Mouse (Mus musculus): ENCODE measurements around the gene Oprm1. TPM values are rescaled to one million over a fixed set of nuclear protein-coding genes. Genes with fewer than 3 reads are reported as not detected.

Oprm1 gene
- polyA plus RNA-seq (2015; fragmentation: Nextera tagmentation; extraction: Ambion mirVana): 0.40 and 0.59 TPM in 2 replicates

- no peak for ATAC-seq (ENCODE audit: insufficient read depth, low FRiP score)
- H3K9ac ChIP-seq (ENCODE audit: low read length): no peak within 1 kb of the TSS
- H3K4me3 ChIP-seq (replicated peaks; ENCODE audit: low read length): no peak within 1 kb of the TSS
- H3K4me1 ChIP-seq (ENCODE audit: control insufficient read depth, insufficient read depth, low read length): no peaks in the 10 kb centered on the region
- H3K27me3 ChIP-seq (ENCODE audit: control insufficient read depth, insufficient read depth, low read length): no peaks in the 10 kb centered on the region
- no peak within 1 kb of the TSS for H3K4me2 ChIP-seq (ENCODE audit: low read depth, low read length)
- H3K36me3 ChIP-seq (ENCODE audit: control insufficient read depth, insufficient read depth, low read length): no peaks in the 10 kb centered on the region
- H3K9me3 ChIP-seq (replicated peaks; ENCODE audit: control insufficient read depth, low read length): no peaks in the 10 kb centered on the region
- WGBS: 92% methylated on average over 3 of the region's 3 CpGs
- H3K27ac ChIP-seq (ENCODE audit: low read length): no peak within 1 kb of the TSS
These were observed at the start of gene Oprm1 for GRCm38 (mm10) chr10:6758206-6758605. Gene Oprm1, plus strand, starts transcription at chr10:6758506.

GRCm38 (mm10) chr10:6717181-6717948 lies 40.9 kb upstream of the Oprm1 start:
- Histone ChIP-seq H3K4me3 (replicated peaks; ENCODE audit: low read length) (no peak overlapping the region), H3K4me2 (ENCODE audit: low read depth, low read length) (no peak overlapping the region), H3K27me3 (ENCODE audit: control insufficient read depth, insufficient read depth, low read length) (no peaks in the 10 kb centered on the region), H3K27ac (ENCODE audit: low read length) (no peak overlapping the region), H3K4me1 (ENCODE audit: control insufficient read depth, insufficient read depth, low read length) (no peaks in the 10 kb centered on the region), H3K9ac (ENCODE audit: low read length) (no peak overlapping the region), H3K36me3 (ENCODE audit: control insufficient read depth, insufficient read depth, low read length) (no peaks in the 10 kb centered on the region), H3K9me3 (replicated peaks; ENCODE audit: control insufficient read depth, low read length) (no peaks in the 10 kb centered on the region)
- WGBS: 72% methylated on average over 4 of the region's 4 CpGs
- no peak for ATAC-seq (ENCODE audit: insufficient read depth, low FRiP score)

- no peak overlapping the region for H3K9ac ChIP-seq (ENCODE audit: low read length)
- no peak overlapping the region for H3K4me2 ChIP-seq (ENCODE audit: low read depth, low read length)
- ATAC-seq (ENCODE audit: insufficient read depth, low FRiP score): no peak
- H3K9me3 ChIP-seq (replicated peaks; ENCODE audit: control insufficient read depth, low read length): no peaks in the 10 kb centered on the region
- H3K4me1 ChIP-seq (ENCODE audit: control insufficient read depth, insufficient read depth, low read length): no peaks in the 10 kb centered on the region
- no peak overlapping the region for H3K4me3 ChIP-seq (replicated peaks; ENCODE audit: low read length)
- no peaks in the 10 kb centered on the region for H3K27me3 ChIP-seq (ENCODE audit: control insufficient read depth, insufficient read depth, low read length)
- no peaks in the 10 kb centered on the region for H3K36me3 ChIP-seq (ENCODE audit: control insufficient read depth, insufficient read depth, low read length)
- WGBS: 60% methylated on average over 1 of the region's 1 CpGs
- H3K27ac ChIP-seq (ENCODE audit: low read length): no peak overlapping the region
These were observed 34.5 kb upstream of the Oprm1 start for GRCm38 (mm10) chr10:6723765-6724164.

GRCm38 (mm10) chr10:6728469-6728868 lies 29.8 kb upstream of the Oprm1 start:
- Histone ChIP-seq H3K9ac (ENCODE audit: low read length) (no peak overlapping the region), H3K4me2 (ENCODE audit: low read depth, low read length) (no peak overlapping the region), H3K4me1 (ENCODE audit: control insufficient read depth, insufficient read depth, low read length) (no peaks in the 10 kb centered on the region), H3K27ac (ENCODE audit: low read length) (no peak overlapping the region), H3K4me3 (replicated peaks; ENCODE audit: low read length) (no peak overlapping the region), H3K36me3 (ENCODE audit: control insufficient read depth, insufficient read depth, low read length) (no peaks in the 10 kb centered on the region), H3K9me3 (replicated peaks; ENCODE audit: control insufficient read depth, low read length) (no peaks in the 10 kb centered on the region), H3K27me3 (ENCODE audit: control insufficient read depth, insufficient read depth, low read length) (no peaks in the 10 kb centered on the region)
- ATAC-seq (ENCODE audit: insufficient read depth, low FRiP score): no peak
- 91% methylated on average over 3 of the region's 3 CpGs for WGBS

- H3K9me3 ChIP-seq (replicated peaks; ENCODE audit: control insufficient read depth, low read length): no peaks in the 10 kb centered on the region
- no peak overlapping the region for H3K4me3 ChIP-seq (replicated peaks; ENCODE audit: low read length)
- H3K36me3 ChIP-seq (ENCODE audit: control insufficient read depth, insufficient read depth, low read length): no peaks in the 10 kb centered on the region
- H3K9ac ChIP-seq (ENCODE audit: low read length): no peak overlapping the region
- no peaks in the 10 kb centered on the region for H3K4me1 ChIP-seq (ENCODE audit: control insufficient read depth, insufficient read depth, low read length)
- 81% methylated on average over 5 of the region's 5 CpGs for WGBS
- H3K27ac ChIP-seq (ENCODE audit: low read length): no peak overlapping the region
- no peak for ATAC-seq (ENCODE audit: insufficient read depth, low FRiP score)
- H3K4me2 ChIP-seq (ENCODE audit: low read depth, low read length): no peak overlapping the region
- no peaks in the 10 kb centered on the region for H3K27me3 ChIP-seq (ENCODE audit: control insufficient read depth, insufficient read depth, low read length)
These were observed 4.9 kb upstream of the Oprm1 start for GRCm38 (mm10) chr10:6753375-6753774.

- no peaks in the 10 kb centered on the region for H3K9me3 ChIP-seq (replicated peaks; ENCODE audit: control insufficient read depth, low read length)
- WGBS: 75% methylated on average over 2 of the region's 2 CpGs
- no peak within 1 kb of the TSS for H3K9ac ChIP-seq (ENCODE audit: low read length)
- H3K4me3 ChIP-seq (replicated peaks; ENCODE audit: low read length): no peak within 1 kb of the TSS
- 0 out of 2 replicates have a peak, but pooled peaks have one; percentile 44 for ATAC-seq (ENCODE audit: insufficient read depth, low FRiP score)
- no peak within 1 kb of the TSS for H3K27ac ChIP-seq (ENCODE audit: low read length)
- no peaks in the 10 kb centered on the region for H3K4me1 ChIP-seq (ENCODE audit: control insufficient read depth, insufficient read depth, low read length)
- H3K36me3 ChIP-seq (ENCODE audit: control insufficient read depth, insufficient read depth, low read length): no peaks in the 10 kb centered on the region
- H3K27me3 ChIP-seq (ENCODE audit: control insufficient read depth, insufficient read depth, low read length): no peaks in the 10 kb centered on the region
- no peak within 1 kb of the TSS for H3K4me2 ChIP-seq (ENCODE audit: low read depth, low read length)
These were observed 3.0 kb downstream of the Oprm1 start, which contains the start of gene Gm10945 for GRCm38 (mm10) chr10:6761287-6761811. Gene Gm10945, minus strand, starts transcription at chr10:6761761.

- H3K4me2 ChIP-seq (ENCODE audit: low read depth, low read length): no peak overlapping the region
- H3K4me1 ChIP-seq (ENCODE audit: control insufficient read depth, insufficient read depth, low read length): no peaks in the 10 kb centered on the region
- ATAC-seq (ENCODE audit: insufficient read depth, low FRiP score): peak; percentile 56
- H3K9ac ChIP-seq (ENCODE audit: low read length): no peak overlapping the region
- H3K27me3 ChIP-seq (ENCODE audit: control insufficient read depth, insufficient read depth, low read length): no peaks in the 10 kb centered on the region
- H3K36me3 ChIP-seq (ENCODE audit: control insufficient read depth, insufficient read depth, low read length): no peaks in the 10 kb centered on the region
- WGBS: 5% methylated on average over 25 of the region's 25 CpGs
- H3K27ac ChIP-seq (ENCODE audit: low read length): no peak overlapping the region
- H3K4me3 ChIP-seq (replicated peaks; ENCODE audit: low read length): no peak overlapping the region
- H3K9me3 ChIP-seq (replicated peaks; ENCODE audit: control insufficient read depth, low read length): no peaks in the 10 kb centered on the region
These were observed 30.4 kb downstream of the Oprm1 start for GRCm38 (mm10) chr10:6788517-6789237.

GRCm38 (mm10) chr10:6790226-6790625 lies 31.9 kb downstream of the Oprm1 start:
- no peaks in the 10 kb centered on the region for H3K9me3 ChIP-seq (replicated peaks; ENCODE audit: control insufficient read depth, low read length)
- no peaks in the 10 kb centered on the region for H3K27me3 ChIP-seq (ENCODE audit: control insufficient read depth, insufficient read depth, low read length)
- no peaks in the 10 kb centered on the region for H3K36me3 ChIP-seq (ENCODE audit: control insufficient read depth, insufficient read depth, low read length)
- no peak overlapping the region for H3K27ac ChIP-seq (ENCODE audit: low read length)
- no peak overlapping the region for H3K9ac ChIP-seq (ENCODE audit: low read length)
- H3K4me1 ChIP-seq (ENCODE audit: control insufficient read depth, insufficient read depth, low read length): no peaks in the 10 kb centered on the region
- H3K4me2 ChIP-seq (ENCODE audit: low read depth, low read length): no peak overlapping the region
- ATAC-seq (ENCODE audit: insufficient read depth, low FRiP score): no peak
- no peak overlapping the region for H3K4me3 ChIP-seq (replicated peaks; ENCODE audit: low read length)

- no peak overlapping the region for H3K27ac ChIP-seq (ENCODE audit: low read length)
- no peak for ATAC-seq (ENCODE audit: insufficient read depth, low FRiP score)
- no peak overlapping the region for H3K4me2 ChIP-seq (ENCODE audit: low read depth, low read length)
- H3K36me3 ChIP-seq (ENCODE audit: control insufficient read depth, insufficient read depth, low read length): no peaks in the 10 kb centered on the region
- H3K4me1 ChIP-seq (ENCODE audit: control insufficient read depth, insufficient read depth, low read length): no peaks in the 10 kb centered on the region
- no peaks in the 10 kb centered on the region for H3K9me3 ChIP-seq (replicated peaks; ENCODE audit: control insufficient read depth, low read length)
- H3K4me3 ChIP-seq (replicated peaks; ENCODE audit: low read length): no peak overlapping the region
- H3K9ac ChIP-seq (ENCODE audit: low read length): no peak overlapping the region
- 36% methylated on average over 1 of the region's 1 CpGs for WGBS
- H3K27me3 ChIP-seq (ENCODE audit: control insufficient read depth, insufficient read depth, low read length): no peaks in the 10 kb centered on the region
These were observed 62.3 kb downstream of the Oprm1 start for GRCm38 (mm10) chr10:6820626-6821025.
